Mouse (Mus musculus): ENCODE measurements around the gene Traf4.
"Not testable (repeated sequence)": the region's sequence is repeated elsewhere in the genome, so short reads cannot be mapped to it uniquely, and the experiment has no call there.

Traf4 gene

GRCm38 (mm10) chr11:78143520-78143919 lies 21.9 kb downstream of the Traf4 start:
- DNase-seq (ENCODE audit: low read depth), result no peak

- DNase-seq (ENCODE audit: low read depth), result no peak
These were observed 24.7 kb downstream of the Traf4 start for GRCm38 (mm10) chr11:78140665-78141064.

- no peak for DNase-seq (ENCODE audit: low read depth)
These were observed 27.4 kb downstream of the Traf4 start for GRCm38 (mm10) chr11:78138023-78138422.

DNA sequence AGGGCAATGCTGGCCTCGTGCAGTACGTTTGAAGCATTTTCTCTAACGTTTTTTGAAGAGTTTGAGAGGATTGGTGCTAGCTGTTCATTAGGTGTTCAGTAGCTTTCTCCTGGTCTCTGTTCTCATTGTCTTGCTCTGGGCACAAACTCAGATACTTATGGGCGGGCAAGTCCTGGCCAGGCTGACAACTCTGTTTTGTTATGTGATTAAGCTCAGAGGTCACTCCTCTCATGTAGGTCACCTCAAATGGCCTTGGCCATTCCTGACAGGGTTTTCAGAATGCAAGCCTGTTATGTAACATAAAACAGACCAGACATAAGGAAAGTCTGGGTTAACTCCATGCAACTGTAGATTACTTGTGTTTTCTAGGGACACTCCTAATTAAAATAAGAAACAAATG lies 27.8 kb downstream of the Traf4 start:
- no peak for DNase-seq (ENCODE audit: low read depth)

GRCm38 (mm10) chr11:78136132-78136531 lies 29.3 kb downstream of the Traf4 start:
- no peak for DNase-seq (ENCODE audit: low read depth)

DNA sequence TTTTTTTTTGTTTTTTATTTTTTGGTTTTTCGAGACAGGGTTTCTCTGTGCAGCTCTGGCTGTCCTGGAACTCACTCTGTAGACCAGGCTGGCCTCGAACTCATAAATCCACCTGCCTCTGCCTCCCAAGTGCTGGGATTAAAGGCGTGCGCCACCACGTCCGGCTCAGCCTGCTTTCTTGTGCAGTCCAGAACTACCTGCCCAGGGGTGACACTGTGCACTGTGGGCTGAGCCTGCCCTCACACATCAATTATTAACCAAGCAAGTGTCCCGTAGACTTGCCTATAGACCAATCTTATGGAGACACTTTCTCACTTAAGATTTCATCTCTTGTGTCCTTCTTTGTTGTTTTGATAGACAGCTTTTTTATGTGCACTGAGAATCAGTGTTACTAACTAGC lies 30.1 kb downstream of the Traf4 start:
- DNase-seq (ENCODE audit: low read depth), result not testable (repeated sequence)

DNA sequence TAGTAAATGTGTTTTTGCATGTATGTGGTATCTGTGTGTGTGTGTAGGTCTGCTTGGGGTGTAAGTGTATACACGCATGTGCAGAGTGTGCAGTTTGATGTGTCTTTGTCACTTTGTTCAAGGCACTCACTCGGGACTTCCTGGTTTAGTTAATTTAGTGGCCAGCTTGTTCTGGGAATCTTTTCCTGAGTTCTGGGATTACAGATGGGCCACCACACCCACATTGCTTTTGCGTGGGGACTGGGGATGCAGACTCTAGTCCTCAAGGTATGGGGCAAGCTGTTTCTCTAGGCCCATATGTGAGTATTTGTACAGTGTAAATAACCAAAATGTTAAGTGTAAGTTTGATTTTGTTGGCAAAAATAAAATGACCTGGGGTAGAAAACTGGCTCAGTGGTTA lies 31.0 kb downstream of the Traf4 start:
- no peak for DNase-seq (ENCODE audit: low read depth)

DNA sequence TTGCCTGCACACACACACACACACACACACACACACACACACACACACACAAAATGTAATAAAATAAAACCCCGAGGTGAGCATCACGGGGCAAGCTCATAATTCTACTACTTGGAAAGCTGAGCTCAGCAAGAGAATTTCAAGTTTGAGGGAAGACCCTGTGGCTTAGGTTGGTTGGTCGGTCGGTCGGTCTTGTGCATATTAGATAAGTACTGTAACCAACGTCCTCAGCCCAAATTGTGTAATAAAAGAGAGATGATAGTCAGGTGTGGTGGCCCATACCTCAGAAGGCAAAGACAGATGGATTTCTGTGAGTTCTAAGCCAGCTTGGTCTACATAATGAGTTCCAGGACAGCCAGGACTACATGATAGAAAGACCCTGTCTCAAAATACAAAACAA lies 31.5 kb downstream of the Traf4 start:
- DNase-seq (ENCODE audit: low read depth), result no peak

DNA sequence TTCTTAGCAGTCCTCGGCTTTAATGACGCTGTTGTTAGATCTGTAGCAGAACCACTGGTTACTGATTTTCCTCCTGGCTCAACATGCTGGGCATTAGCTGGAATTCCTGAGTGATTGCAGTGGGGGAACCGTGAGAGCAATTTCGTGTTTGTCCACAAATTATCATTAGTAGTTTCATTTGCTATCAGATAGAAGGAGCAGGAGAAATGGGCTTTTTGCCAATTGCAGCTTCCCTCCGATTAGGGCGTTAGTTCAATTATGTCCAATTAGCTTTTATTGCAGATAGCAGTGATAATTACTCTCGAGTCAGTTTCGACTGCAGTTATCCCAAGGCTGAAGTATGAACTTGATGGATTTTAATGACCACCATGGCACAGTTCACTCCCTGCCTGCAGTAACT lies 35.9 kb downstream of the Traf4 start:
- no peak for DNase-seq (ENCODE audit: low read depth)

DNA sequence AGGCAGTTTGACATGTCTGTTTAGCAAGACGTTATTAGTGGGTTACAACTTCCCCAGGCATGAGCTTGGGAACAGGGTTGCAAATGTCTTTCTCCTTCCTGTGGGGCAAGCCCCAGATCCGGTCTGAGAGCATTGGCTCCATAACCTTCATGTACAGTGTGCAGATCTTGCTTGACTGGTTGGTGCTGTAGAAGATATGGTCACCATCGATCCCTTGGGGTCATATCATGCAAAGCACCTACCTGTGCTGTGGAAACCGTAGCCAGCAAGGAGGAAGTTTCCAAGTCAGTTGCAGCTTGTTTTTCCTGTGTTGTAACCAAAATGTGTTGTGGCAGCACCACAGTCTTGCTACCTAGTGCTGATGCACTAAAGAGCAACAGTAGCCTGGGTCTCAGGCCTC lies 38.6 kb downstream of the Traf4 start:
- no peak for DNase-seq (ENCODE audit: low read depth)

GRCm38 (mm10) chr11:78125691-78126090 lies 39.7 kb downstream of the Traf4 start:
- no peak for DNase-seq (ENCODE audit: low read depth)

GRCm38 (mm10) chr11:78123782-78124181 lies 41.6 kb downstream of the Traf4 start:
- no peak for DNase-seq (ENCODE audit: low read depth)

DNA sequence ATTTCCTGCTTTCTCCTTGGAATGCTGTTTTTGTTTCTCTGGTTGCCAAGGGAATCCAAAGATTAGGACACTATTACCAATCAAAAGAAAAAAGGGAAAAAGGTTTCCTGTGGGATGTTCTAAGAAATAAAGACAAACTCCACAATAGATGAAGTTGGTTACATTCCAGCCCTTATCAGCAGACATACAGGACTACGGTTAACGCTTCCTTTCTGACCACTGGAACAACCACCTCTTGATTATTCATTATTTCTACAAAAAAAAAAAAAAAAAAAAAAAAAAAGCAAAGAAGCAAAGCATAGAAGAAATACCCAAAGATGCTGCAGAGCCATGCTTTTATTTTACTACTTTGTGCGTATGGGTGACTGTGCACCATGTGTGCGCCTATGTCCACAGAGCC lies 42.6 kb downstream of the Traf4 start:
- DNase-seq (ENCODE audit: low read depth), result no peak

- DNase-seq (ENCODE audit: low read depth), result no peak
These were observed 44.2 kb downstream of the Traf4 start for GRCm38 (mm10) chr11:78121176-78121575.

DNA sequence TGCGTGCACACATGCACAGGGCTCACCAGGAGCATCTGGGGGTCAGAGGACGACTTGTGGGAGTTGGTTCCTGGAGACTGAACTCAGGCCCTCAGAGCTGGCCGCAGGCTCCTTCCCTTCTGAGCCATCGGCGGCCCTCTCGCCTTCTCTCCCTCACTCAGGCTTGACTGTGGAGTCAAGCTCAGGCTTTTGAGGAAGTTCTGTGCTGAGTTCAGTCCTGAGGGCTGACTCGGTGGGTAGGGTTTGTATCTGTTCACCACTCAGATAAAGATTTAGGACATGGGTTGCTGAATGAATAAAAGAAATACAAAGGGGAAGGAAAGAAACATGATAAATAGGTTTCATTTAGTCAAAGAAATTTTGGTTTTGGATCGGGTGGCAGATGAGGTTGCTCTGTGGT lies 45.5 kb downstream of the Traf4 start:
- DNase-seq (ENCODE audit: low read depth), result no peak

DNA sequence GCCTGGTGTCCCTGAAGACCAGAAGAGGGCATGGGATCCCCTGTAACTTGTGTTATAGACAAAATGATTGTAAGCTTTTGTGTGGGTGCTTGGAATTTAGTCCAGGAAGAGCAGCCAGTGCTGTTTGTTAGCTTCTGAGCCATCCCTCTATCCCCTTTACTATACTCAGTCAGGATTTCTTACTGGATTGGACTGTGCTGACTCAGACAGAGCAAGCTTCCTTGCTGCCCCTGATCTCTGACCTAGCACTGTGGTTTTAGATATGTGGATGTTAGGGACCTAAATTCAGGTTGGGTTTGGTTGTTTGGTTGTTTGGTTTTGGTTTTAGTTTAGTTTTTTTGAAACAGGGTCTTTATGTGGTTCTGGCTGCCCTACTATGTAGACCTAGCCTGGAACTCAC lies 46.9 kb downstream of the Traf4 start:
- DNase-seq (ENCODE audit: low read depth), result no peak

GRCm38 (mm10) chr11:78116146-78116410 lies 49.3 kb downstream of the Traf4 start:
- DNase-seq (ENCODE audit: low read depth), result no peak

GRCm38 (mm10) chr11:78115367-78116145 lies 49.8 kb downstream of the Traf4 start:
- DNase-seq (ENCODE audit: low read depth), result peak; percentile 77

GRCm38 (mm10) chr11:78114676-78115366 lies 50.6 kb downstream of the Traf4 start:
- no peak for DNase-seq (ENCODE audit: low read depth)

DNA sequence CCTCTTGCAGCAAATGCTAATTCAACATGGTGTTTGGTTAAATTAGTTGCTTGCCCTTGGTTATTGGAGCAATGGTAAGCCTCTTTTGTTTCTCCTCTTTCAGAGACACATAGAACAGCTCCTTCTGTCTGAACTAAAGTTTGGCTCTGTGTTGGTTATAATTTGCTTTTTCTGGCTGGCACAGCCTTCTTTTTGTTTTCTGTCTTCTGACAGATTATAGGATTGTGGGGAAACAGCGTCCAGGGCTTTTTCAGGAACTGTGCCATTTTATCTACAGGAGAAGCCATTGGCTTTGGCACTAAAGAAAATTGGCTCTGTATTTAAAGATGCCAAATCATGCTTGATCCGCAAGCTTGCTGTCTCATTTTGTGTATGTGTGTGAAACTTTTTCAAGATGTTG lies 51.8 kb downstream of the Traf4 start:
- no peak for DNase-seq (ENCODE audit: low read depth)

Measured in c-Kit-positive CD71-negative TER-119-negative erythroid progenitor cells, embryonic 14.5 days (primary cell).